Mouse (Mus musculus) ovary, adult 10 weeks (tissue): ENCODE measurements around the gene Olfr1416. TPM values are rescaled to one million over a fixed set of nuclear protein-coding genes. Genes with fewer than 3 reads are reported as not detected.

Experiments
- polyA plus RNA-seq: library from polyadenylated mRNA; stranded (reverse); fragments of 350-450 nt; fragmentation: Illumina TruSeq; extraction: RNeasy Lipid Tissue Mini Kit (QIAGEN cat#74804); gene quantifications from one replicate; pipeline ENCODE4 v1.2.3, GENCODE M21; 2014

Gene Olfr1416
- polyA plus RNA-seq = not detected

GRCm38 (mm10) chr1:92485013-92485412, at the start of gene Olfr1416:
Gene Olfr1416, minus strand, starts transcription at chr1:92485113.

GRCm38 (mm10) chr1:92518561-92518960, 33.6 kb upstream of the Olfr1416 start, which contains the start of gene Olfr1414:
Gene Olfr1414, minus strand, starts transcription at chr1:92518661.

DNA sequence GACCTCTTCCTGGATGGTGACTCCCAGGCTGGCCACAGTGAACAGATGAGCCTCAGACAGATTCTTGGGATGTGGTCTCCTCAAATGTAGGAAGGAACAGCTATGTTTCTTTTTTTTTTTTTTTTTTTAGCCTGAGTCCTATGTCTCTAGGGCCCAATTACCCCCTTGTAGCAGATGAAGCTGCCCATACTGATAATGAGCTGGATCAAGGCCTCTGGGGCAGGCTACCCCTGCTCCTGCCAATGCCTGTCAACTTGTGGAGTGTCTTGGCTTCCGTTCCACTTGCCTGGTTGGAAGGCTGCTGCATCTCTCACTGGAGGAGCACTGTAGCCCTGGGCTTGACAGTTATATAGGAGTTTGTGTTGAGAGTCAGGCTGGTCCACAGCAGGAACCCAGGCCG, 11.1 kb upstream of the Olfr1416 start, which contains the start of gene Olfr1415:
Gene Olfr1415, minus strand, starts transcription at position 101 of the 400 bp plus-strand sequence.

GRCm38 (mm10) chr1:92473165-92474041, 11.5 kb downstream of the Olfr1416 start, which contains the start of gene Ndufa10:
Gene Ndufa10, minus strand, starts transcription at chr1:92473860.

Other genes with a start within 250 kb of the Olfr1416 start
- gene Ndufa10, start 11.3 kb downstream of the Olfr1416 start, polyA plus RNA-seq = 139 TPM
- not detected for gene Olfr1415, start 11.0 kb upstream of the Olfr1416 start, polyA plus RNA-seq
- not detected for gene Olfr1414, start 33.5 kb upstream of the Olfr1416 start, polyA plus RNA-seq
- not detected for gene Olfr1413, start 86.2 kb upstream of the Olfr1416 start, polyA plus RNA-seq
- gene Olfr1412, start 100.7 kb upstream of the Olfr1416 start, polyA plus RNA-seq = not detected
- gene Olfr1411, start 109.3 kb upstream of the Olfr1416 start, polyA plus RNA-seq = not detected
- not detected for gene Olfr1410, start 120.7 kb upstream of the Olfr1416 start, polyA plus RNA-seq
- not detected for gene Olfr12, start 132.7 kb upstream of the Olfr1416 start, polyA plus RNA-seq
- 47.2 TPM for gene Cops9, start 156.9 kb upstream of the Olfr1416 start, polyA plus RNA-seq
- not detected for gene Otos, start 163.7 kb upstream of the Olfr1416 start, polyA plus RNA-seq